Mouse (Mus musculus) urinary bladder, postnatal 14 days (tissue): Measurements from ENCODE around the gene C9.

Experiments used
- DNase-seq: peaks from one replicate; pipeline ENCODE4 v3.0.0; 2021; ENCODE audit warnings: low spot score

Gene C9

DNA sequence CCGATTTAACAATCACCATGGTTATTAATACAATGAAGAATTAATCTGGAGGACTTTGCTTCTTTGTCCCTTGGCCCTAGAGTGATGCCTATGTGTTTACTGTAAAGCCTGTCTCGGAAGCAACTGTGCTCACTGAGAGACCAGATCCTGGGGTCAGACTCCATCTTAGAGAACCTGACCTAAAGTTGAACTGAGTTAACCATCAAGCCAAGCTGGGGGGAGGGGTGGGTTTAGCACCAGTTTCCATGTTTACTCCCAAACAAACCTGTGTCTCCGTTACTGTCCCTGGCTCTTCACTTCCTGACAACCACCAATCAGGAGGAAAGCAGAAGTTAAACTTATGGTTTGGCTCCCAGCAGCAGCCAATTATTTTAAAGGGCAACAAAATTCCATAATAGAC is 38.4 kb downstream of the C9 start:
- DNase-seq = no peak

DNA sequence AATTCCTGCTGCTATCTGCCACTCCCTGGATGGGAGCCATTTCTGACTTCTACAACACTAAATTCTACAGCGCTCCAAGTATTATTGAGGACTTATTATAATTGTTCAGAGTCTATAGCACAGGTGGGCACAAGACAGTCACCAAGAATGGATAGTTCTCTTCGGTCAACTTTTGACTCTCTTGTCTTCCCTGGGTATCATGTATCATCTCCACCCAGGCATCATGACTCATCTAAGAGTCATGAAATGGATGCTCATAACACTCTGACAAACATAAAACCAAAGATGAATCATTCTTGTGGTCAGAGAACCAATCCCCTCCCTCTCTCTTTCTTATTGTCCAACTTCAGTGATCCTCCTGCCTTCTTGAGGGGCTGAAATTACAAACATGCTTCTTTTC is 47.3 kb downstream of the C9 start:
- no peak for DNase-seq

DNA sequence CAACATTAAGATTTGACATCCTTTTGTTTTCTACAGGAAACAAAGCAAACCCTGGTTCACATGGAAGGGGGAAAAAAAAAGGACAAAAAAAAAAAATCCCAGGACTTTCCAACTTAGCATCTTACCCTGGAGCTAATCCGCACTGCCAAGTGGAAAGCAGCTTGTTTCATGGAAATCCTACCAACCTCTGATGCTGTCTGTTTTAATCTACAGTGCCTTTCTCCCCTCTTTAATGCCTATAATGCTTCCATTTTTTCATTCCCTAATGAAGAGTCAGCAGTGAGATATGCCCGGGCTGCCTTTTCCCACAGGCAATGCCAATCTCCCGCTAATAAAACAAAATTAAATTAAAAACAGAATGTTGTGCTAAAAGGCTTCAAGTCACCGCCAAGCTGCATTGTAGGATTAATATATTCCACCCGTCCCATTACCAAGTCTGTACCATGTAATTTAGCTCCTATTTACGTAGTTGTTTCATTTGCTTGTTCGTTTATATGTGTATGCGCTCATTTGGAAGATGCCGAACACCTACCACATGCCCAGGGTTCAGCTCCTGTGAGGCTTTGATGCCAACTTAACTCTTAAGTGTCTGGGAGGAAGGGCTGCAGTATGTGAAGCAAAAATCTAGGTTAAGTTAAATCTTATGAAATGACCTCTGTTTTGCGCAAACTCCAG is 53.4 kb downstream of the C9 start:
- no peak for DNase-seq

DNA sequence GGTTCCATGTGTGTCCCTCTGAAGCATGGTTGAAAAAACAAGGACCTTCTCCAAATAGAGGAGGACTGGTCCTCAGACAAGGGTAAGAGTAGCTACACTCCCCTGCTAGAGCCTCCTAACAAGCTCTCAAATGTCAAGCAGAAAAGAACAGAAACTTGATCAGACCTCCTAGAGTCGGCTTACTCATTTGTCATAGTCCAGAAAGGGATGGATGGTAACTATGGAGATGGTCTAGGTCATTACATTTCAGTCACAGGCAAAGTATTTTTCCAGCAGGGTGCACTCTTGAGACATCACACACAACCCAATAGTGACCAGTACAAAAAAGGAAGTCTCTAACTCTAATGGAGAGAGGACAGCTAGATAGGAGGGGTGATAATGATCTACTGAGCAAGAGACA is 55.7 kb downstream of the C9 start:
- DNase-seq = no peak

DNA sequence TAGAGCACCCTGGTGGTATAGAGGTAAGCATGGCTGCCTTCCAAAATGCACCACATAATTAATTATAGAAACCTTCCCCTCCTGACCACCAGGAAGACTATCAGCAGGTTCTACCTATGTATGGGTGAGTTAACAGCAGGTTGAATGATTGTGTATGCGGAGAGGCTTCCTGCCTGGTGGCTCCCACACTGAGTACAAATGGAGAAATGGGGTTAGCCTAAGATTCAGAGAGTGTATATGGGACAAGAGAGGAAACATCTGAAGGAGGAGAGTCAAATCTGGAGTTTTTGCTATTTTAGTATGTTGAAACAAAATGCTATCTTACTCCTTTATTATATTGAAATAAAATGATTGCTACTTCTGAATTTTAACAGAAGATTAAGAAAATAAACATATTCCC is 72.4 kb downstream of the C9 start:
- no peak for DNase-seq

DNA sequence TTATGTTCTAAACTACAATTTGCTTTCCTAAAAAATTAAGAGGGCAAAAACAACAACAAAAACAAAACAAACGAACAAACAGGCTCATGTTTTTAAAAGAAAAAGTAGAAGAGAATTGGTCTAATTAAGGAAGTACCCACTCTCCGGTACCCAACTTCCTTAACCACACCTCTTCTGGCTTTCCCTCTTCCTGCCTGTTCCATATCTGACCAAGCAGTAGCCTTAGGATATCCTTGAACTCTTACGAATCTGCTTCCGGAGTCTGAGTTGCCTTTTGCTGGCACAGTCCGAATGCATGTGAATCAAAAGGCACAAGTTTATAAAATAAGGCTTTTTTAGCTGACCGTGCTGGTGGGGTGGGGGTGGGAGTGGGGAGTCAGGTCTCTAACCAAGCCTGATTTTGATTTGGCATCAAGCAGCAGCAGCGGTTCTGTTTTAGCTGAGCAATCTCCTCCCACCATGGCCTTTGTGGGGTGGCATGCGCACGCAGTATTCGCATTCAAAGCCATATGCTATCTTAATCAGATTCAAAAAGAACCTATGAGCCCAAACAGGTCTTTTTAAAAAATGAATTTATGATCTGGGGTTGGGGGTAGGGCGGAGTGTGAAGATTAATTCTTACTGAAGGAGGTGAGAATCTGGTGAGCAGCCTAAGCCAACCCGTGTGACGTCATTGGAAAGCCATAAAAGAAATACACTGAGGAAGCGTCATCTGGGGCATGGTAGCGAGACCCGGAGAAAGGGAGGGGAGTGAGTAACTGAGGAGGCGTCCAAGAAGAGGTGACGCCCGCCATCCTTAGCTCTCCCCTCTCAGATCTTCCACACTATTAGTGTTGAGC is 74.5 kb downstream of the C9 start:
- DNase-seq = no peak

DNA sequence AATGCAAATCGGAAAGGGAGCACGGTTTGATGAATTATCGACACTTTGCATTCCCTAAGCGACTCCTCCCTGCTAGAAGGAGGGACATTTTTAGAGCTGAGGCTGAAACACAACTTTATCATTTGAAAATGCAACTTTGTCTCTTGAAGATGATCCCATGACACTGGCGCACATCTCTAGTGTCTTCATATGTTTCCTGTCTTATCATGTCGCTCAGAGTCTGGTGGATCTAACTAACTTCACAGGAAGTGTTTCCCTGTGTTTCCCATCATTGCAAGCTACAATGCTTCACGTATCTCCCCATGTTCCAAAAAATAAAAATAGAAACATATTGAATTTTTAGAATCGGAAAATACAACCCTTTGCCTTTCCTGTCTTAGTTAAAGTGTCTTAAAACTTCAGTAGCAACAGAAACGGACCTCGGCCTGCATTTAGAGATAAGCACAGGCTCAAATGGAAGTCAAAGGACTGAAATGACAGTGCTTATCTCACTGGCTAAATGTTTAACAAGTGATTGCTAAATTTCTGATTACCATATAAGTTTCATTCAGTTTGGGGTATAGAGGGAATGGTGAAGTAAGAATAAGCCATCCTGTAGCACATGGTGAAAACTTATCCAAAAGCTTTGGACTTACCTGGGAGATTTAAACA is 75.5 kb downstream of the C9 start:
- DNase-seq = no peak

DNA sequence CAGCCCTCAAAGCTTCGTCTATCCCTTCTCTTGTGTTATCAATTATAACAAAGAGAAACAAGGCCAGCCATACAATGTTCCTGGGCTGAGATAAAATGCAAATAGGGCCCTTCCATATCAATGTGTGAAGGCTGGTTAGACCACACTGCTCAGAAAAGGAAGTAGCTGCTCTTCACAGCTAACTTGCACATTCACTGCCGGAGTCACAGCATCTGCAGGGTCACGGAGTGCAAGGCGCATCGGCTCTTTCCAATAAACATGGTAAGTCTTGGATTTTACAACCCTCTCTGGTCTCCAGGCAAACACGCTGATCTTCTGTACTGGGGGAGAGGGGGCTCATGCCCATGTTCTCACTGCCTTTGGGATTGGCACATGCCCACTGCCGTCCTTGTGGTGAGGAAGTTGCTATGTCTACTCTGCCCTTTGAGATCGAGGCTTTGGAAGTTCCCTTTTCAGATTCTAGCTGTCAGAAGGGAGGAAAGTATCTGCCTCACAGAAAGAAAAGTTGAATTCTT is 77.6 kb downstream of the C9 start, which contains the start of gene Fyb:
TSS of gene Fyb (plus strand) at position 201 of the 515 bp plus-strand sequence.
- DNase-seq = no peak

DNA sequence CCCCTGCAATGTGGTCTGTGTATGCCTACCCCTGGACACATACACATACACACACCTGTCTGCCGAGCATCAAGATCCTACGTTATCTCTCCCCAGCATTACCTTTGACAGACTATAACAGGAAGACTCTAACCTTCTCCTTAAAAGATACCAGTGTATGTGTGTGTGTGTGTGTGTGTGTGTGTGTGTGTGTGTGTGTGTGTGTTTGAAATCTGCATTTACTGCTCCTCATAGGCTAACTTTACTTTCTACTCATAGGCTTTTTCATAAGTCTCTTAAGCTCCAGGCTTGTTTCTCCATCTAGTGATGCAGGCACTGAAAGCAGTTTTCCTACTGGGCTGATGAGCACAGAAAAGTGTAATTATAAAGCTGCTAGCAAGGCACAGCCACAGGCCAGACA is 79.7 kb downstream of the C9 start:
- no peak for DNase-seq

DNA sequence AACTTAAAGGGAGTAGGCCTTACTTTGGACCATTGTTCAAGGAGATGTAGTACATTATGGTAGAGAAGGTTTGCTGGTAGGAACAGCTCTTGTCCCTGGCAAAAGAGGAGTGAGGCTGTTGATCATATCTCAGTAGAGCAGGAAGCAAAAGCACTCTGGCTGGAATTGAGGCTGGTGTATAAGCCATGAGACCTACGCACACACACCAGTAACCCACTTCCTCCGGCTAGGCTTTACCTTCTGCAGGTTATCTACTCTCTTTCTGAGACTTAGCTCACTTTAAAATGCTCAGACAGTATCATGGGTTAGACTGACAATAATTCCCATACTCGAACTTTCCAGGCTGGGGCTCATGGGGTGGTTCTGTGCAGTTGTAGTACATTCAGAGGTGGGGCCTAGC is 80.3 kb downstream of the C9 start:
- no peak for DNase-seq

DNA sequence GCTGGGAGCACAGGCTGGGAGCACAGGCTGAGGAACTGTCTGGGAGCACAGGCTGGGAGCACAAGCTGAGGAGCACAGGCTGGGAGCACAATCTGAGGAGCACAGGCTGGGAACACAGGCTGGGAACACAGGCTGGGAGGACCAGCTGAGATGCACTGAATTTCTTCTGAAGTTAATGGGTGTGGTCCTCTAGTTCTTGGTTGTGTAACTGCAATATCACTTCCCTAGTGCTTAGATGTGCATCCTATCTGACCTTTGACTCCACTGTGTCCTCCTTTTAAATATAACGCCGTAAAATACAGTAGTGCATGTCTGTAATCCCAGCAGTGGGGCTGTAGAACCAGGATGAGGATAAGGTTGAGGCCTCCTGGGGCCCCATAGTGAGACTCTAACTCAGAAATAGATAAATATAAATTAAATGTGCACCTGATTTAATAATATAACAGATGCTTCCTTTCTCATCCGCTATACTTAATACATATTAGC is 88.8 kb downstream of the C9 start:
- no peak for DNase-seq

DNA sequence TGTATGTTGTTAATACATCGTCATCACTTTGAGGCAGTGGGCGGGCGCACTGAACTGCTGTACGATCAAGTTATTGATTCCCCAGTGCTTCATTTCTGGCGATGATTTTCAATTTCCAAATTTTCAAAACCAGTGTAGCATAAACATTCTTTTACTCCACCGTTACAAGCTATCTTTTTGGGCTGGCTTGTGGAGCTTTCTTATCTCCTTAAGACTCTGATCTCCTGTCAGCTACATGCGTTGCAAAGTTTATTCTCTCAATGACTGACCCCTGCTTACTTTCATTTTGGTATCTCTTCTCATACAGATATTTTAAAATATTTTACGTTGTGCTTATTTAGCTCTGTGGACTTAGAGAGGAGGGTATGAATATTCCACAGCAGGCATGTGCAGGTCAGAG is 89.5 kb downstream of the C9 start:
- no peak for DNase-seq

DNA sequence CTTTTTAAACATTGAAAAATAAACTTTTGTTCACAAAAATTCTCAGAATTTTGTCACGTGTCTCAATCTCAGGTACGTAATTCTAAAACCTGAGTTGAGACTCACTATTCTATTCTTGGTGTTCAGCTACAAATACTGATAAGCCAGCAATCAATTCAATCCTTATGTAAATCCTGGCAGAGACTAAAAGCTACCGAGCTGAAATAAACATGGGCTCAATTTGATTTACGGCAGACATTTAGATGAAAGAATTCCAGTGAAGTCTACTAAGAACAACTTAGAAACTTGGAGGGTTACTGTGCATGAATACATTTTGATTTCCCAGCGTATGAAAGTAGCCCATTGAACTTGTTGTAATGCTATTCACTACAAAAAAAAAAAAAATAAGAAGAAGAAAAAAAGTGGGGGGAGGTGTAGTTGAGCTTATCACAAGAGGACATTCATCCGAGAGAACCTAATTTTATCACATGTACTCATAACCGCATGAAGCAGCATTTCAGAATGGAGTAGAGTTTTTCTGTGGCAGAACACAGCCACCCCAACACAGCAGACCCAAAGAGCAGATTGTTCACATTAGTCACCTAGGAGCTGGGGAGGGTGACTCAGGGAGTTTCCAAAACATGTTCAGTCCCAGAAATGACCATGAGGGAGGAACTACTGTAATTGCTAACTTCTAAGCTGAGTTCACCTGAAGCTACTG is 94.7 kb downstream of the C9 start:
- DNase-seq = no peak
